8 mouse cellular contexts compared by ENCODE assay signal in the genomic region with DNA sequence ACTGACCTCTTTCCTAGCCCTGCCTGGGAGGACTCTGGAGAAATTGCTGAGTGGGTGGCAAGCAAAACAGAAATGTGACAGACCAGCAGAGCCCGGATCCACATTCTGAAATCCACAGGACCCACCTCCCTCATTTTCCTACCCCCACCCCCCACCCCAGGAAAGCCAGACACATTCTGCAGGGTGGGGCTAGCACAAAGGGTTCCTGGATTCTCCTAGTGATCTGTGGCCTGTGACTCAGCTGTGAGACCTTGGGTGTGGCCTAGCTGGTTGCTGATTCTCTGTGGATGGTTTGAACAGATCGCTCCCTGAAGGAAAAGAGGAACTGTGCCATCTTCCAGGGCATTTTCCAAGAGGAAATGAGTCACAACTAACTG. TPM values are rescaled to one million over a fixed set of nuclear protein-coding genes. Genes with fewer than 3 reads are reported as not detected.
DNase-seq lines count a peak whose midpoint lies in the region; ATAC-seq and TF ChIP-seq lines count a peak whose summit lies in the region.

No protein-coding gene starts in this region.

- peaks cover 49% of the 10 kb centered on the region for H3K79me2 ChIP-seq in myocyte (ENCODE audit: control insufficient read depth, insufficient read depth)

- H3K36me3 ChIP-seq in liver, embryonic 14.5 days (replicated peaks; ENCODE audit: control insufficient read depth, insufficient read depth, low read depth), result no peaks in the 10 kb centered on the region
- H3K36me3 ChIP-seq in myocyte (ENCODE audit: control insufficient read depth, insufficient read depth), result peaks cover 25% of the 10 kb centered on the region

- no peaks in the 10 kb centered on the region for H3K9me3 ChIP-seq in liver, embryonic 14.5 days (ENCODE audit: control insufficient read depth, low read length)

- H3K27me3 ChIP-seq in liver, embryonic 14.5 days (ENCODE audit: control insufficient read depth, insufficient read depth, low read length), result no peaks in the 10 kb centered on the region
- H3K27me3 ChIP-seq in myocyte (ENCODE audit: control insufficient read depth, insufficient read depth, insufficient read length), result no peaks in the 10 kb centered on the region

- peaks cover 62% of the 10 kb centered on the region for H3K4me1 ChIP-seq in bone marrow macrophage, adult 2 months (ENCODE audit: control insufficient read depth, insufficient read depth, low read length)
- H3K4me1 ChIP-seq in liver, embryonic 14.5 days (replicated peaks; ENCODE audit: control insufficient read depth in 2 of 2, insufficient read depth in 2 of 2, low read length in 1 of 2), result peaks cover 0 to 17% of the 10 kb centered on the region in 2 experiments; a peak in 2 of 4 replicates

- peak overlapping the region; percentile 86 for H3K4me3 ChIP-seq in bone marrow macrophage, adult 2 months (ENCODE audit: insufficient read depth, low read length)
- H3K4me3 ChIP-seq in liver, embryonic 14.5 days (ENCODE audit: insufficient read depth in 1 of 2, low read depth in 2 of 2, low read length in 2 of 2), result peak overlapping the region; percentile 39 to 63
- H3K4me3 ChIP-seq in myocyte, result peak overlapping the region; percentile 88

- no peak for TF ChIP-seq POLR2A in bone marrow macrophage, adult 2 months (IDR thresholded peaks at IDR 0.05; ENCODE audit: borderline replicate concordance, low read depth, low read length)
- TF ChIP-seq POLR2A in myocyte (IDR thresholded peaks at IDR 0.05; ENCODE audit: insufficient read length, low read depth), result peak; percentile 24

- peak overlapping the region; percentile 63 for H3K4me2 ChIP-seq in liver, embryonic 14.5 days (ENCODE audit: low read depth)
- peak overlapping the region; percentile 96 for H3K4me2 ChIP-seq in myocyte (ENCODE audit: low read depth)

- intact Hi-C loops in gastrocnemius, postnatal 14 days (cut with DNase I; ENCODE audit: low total_unique reads), result loop anchor here (5.0 kb wide), 1 partner anchor 36 kb away; no protein-coding TSS in a partner anchor

- no peak for TF ChIP-seq CTCF in bone marrow macrophage, adult 2 months (IDR thresholded peaks at IDR 0.05; ENCODE audit: low read depth, low read length)
- TF ChIP-seq CTCF in liver, embryonic 14.5 days (IDR thresholded peaks at IDR 0.05; ENCODE audit: low read depth), result no peak

- H3ac ChIP-seq in myocyte (ENCODE audit: control insufficient read depth, insufficient read length), result peak overlapping the region; percentile 48

- ATAC-seq in liver, embryonic 14.5 days (ENCODE audit: insufficient read depth), result peak; percentile 47

- H3K27ac ChIP-seq in bone marrow macrophage, adult 2 months (ENCODE audit: insufficient read depth, low read depth, low read length), result peak overlapping the region; percentile 79
- H3K27ac ChIP-seq in liver, embryonic 14.5 days, result no peak overlapping the region

- H3K9ac ChIP-seq in liver, embryonic 14.5 days (replicated peaks), result no peak overlapping the region

- no peak for TF ChIP-seq EP300 in liver, embryonic 14.5 days (IDR thresholded peaks at IDR 0.05; ENCODE audit: low read depth)

- WGBS in liver, embryonic 14.5 days (ENCODE audit: insufficient replicate concordance), result 0% methylated on average over 2 of the region's 2 CpGs

- DNase-seq in cerebellum, postnatal 14 days, result peak; percentile 9 to 12
- no peak for DNase-seq in cerebellum, postnatal 4 days (ENCODE audit: low spot score in 2 of 2)
- peak; percentile 55 for DNase-seq in gastrocnemius, postnatal 14 days
- peak; percentile 63 for DNase-seq in induced T-regulatory cell, adult 2 months (ENCODE audit: low read depth)
- DNase-seq in liver, embryonic 14.5 days (ENCODE audit: low read depth in 3 of 3, low spot score in 3 of 3), result no peak
- no peak for DNase-seq in layer of hippocampus, postnatal 36 days

TF ChIP-seq in myocyte, 11 proteins besides CTCF, POLR2A, EP300 and RAD21:
- TF ChIP-seq E2F4 (IDR thresholded peaks at IDR 0.05; ENCODE audit: insufficient read depth), result no peak
- TF ChIP-seq POLR2AphosphoS2 (IDR thresholded peaks at IDR 0.05; ENCODE audit: insufficient read length, low read depth), result peak; percentile 64
- no peak for TF ChIP-seq TCF3 (IDR thresholded peaks at IDR 0.05; ENCODE audit: insufficient read length, low read depth)
- no peak for TF ChIP-seq MAX (IDR thresholded peaks at IDR 0.05; ENCODE audit: low read depth)
- no peak for TF ChIP-seq CEBPB (IDR thresholded peaks at IDR 0.05; ENCODE audit: insufficient read depth, poor library complexity, severe bottlenecking)
- peak in 1 of 3 experiments; percentile 55 for TF ChIP-seq MYOG (IDR thresholded peaks at IDR 0.05; ENCODE audit: control insufficient read depth in 1 of 3, insufficient read depth in 1 of 3, insufficient read length in 2 of 3, low read depth in 2 of 3)
- peak in 1 of 3 experiments; percentile 22 for TF ChIP-seq MYOD1 (IDR thresholded peaks at IDR 0.05; ENCODE audit: control insufficient read depth in 1 of 3, insufficient read length in 2 of 3, low read depth in 2 of 3)
- TF ChIP-seq REST (IDR thresholded peaks at IDR 0.05; ENCODE audit: insufficient read depth, insufficient read length), result no peak
- no peak for TF ChIP-seq TCF12 (IDR thresholded peaks at IDR 0.05; ENCODE audit: insufficient read depth, poor library complexity, severe bottlenecking)
- TF ChIP-seq USF1 (IDR thresholded peaks at IDR 0.05; ENCODE audit: low read depth), result no peak
- TF ChIP-seq SRF (IDR thresholded peaks at IDR 0.05; ENCODE audit: control insufficient read depth, insufficient read length, low read depth), result no peak

RNA-seq across cellular contexts. Expression of gene S100a10, which starts 1.0 kb away (rescaled TPM):
- 412 and 439 TPM in 2 replicates for polyA plus RNA-seq in bone marrow macrophage, adult 2 months (2012; ENCODE audit: insufficient read depth, insufficient read length, missing spikeins)
- 100 to 1,000 TPM; 102 to 107 TPM for total RNA-seq in gastrocnemius, postnatal 14 days (2021)
- polyA plus RNA-seq in liver, embryonic 14.5 days (2012; rRNA removed), result 23.5 and 25.0 TPM in 2 replicates
- polyA plus RNA-seq in liver, embryonic 14.5 days (2014; fragmentation: Nextera tagmentation; extraction: Ambion mirVana), result 53.0 and 57.8 TPM in 2 replicates
- 788 TPM for polyA plus RNA-seq in myocyte (2012; fragmentation: generic; extraction: Trizol)
- 10 to 100 TPM; 16.7 to 20.6 TPM for total RNA-seq in layer of hippocampus, postnatal 36 days (2021)

RNA-seq across cellular contexts. Expression of gene S100a11, which starts 35.6 kb away (rescaled TPM):
- polyA plus RNA-seq in bone marrow macrophage, adult 2 months (2012; ENCODE audit: insufficient read depth, insufficient read length, missing spikeins), result 357 and 359 TPM in 2 replicates
- 100 to 1,000 TPM; 101 to 110 TPM for total RNA-seq in gastrocnemius, postnatal 14 days (2021)
- polyA plus RNA-seq in liver, embryonic 14.5 days (2012; rRNA removed), result 39.1 and 46.2 TPM in 2 replicates
- polyA plus RNA-seq in liver, embryonic 14.5 days (2014; fragmentation: Nextera tagmentation; extraction: Ambion mirVana), result 126 and 159 TPM in 2 replicates
- 1,972 TPM for polyA plus RNA-seq in myocyte (2012; fragmentation: generic; extraction: Trizol)
- 1 to 10 TPM; 3.8 to 8.2 TPM for total RNA-seq in layer of hippocampus, postnatal 36 days (2021)

Comparison
In these comparisons a context has a peak if more than half of its experiments do, and no peak if none do; other contexts are left out.
1. DNase-seq: peak in cerebellum, postnatal 14 days (2 of 2), gastrocnemius, postnatal 14 days (single experiment) and induced T-regulatory cell, adult 2 months (single experiment); none in cerebellum, postnatal 4 days (0 of 2), liver, embryonic 14.5 days (0 of 3) and layer of hippocampus, postnatal 36 days (0 of 2).
2. Peak in every context shown above with its lines, with median percentiles within 50 percentile points of each other: H3K4me3 ChIP-seq.